Mouse (Mus musculus) frontal cortex, adult 2 months (tissue): Measurements from ENCODE around the gene Cacna2d3. TPM values are rescaled to one million over a fixed set of nuclear protein-coding genes. Genes with fewer than 3 reads are reported as not detected.

Experiments used
- DNase-seq, 2 experiments: peaks; one replicate each; pipeline ENCODE4 v3.0.0; 2022; ENCODE audit warnings: low spot score in 1 of 2; ENCODE audit errors: extremely low spot score in 1 of 2
- polyA plus RNA-seq: library from polyadenylated mRNA; depleted of rRNA; stranded (reverse); fragments of >200 nt; gene quantifications from 2 replicates; pipeline ENCODE4 v1.2.3, GENCODE M21; 2012

The Cacna2d3 gene
- polyA plus RNA-seq, 1 experiment, result 33.8 TPM

DNA sequence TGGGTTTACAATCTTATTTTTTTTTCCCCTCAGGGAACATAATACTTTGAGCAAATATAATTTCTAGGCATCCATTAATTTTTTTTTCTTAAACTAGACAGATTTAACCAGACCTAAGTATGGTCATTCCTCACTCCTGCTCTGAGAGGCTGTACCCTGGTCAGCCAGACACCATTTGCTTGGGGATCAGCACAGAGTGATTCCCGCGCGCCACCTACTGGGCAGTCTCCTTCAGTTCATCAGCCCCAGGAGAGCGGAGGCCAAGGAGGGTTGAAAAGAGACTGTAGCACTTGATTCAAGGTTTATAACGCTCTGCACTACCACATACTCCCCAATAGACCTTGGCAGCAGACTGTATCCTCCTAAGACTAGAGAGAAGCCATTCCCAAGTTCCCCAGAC, 631.6 kb downstream of the Cacna2d3 start:
- DNase-seq, result peak in 1 of 2 experiments; percentile 88

DNA sequence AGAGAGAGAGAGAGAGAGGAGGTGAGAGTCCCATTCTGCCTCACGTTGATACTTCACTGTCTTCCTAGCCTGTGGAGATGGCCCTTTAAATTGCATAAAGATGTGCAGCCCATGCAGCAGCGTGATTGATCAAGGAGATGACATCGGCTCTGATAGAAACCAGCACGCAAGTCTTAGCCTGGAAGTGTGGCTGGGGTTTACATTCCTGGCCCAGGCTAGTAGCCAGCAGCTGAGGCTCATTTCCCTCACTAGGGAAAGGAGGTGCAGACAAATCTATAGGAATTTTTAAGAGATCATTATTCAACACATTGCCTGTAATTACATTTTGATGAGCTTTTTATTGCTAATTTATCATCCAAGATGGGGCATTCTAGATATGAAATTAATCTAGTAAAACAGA, 635.1 kb downstream of the Cacna2d3 start:
- no peak for DNase-seq

DNA sequence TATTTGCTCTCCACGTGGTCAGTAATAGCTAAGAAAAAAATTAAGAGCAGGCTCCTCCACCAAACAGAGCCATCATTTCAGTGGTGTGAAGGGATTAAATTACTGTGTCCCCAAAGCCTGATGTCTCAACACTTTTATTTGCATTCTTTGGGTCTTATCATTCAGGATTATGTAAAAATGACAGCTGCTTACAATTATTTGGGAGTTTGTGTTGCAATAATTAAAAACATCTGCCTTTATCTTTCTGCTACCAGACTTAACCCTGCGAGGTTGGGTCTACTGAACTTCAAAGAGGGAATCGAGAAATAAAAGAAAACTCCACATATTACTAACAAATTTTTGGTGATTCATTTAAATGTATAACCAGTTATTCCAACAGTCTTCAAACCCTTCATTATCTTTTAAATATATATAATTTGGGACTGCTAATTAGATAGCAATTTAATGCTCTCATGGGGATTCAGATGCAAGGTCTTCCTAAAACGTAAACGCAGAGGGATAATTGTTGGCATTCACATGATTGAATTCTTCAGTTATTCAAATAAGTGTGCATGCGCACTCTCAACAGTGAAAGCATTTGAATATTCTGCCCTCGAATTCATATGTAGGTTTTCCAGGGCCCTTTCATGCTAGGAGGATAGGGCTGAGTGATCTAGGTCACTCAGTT, 636.0 kb downstream of the Cacna2d3 start:
- no peak for DNase-seq

DNA sequence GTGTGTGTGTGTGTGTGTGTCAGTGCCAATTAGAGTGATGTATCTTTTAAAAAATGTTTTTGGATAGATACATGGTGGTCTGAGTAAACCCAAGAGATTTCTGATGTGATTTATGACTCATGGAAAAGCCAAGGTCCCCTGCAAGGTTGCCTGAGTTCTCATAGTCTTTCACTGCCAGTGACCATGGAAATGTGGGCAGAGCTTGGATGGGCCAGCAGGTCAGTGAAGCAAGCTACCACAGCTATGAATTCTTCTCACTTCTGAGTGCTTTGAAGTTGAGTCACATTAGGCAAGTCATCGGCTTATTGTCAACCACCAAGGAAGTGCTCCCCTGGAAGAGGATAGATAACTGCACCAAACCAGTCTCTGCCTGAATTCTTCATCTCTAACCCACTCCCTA, 639.5 kb downstream of the Cacna2d3 start:
- no peak for DNase-seq

DNA sequence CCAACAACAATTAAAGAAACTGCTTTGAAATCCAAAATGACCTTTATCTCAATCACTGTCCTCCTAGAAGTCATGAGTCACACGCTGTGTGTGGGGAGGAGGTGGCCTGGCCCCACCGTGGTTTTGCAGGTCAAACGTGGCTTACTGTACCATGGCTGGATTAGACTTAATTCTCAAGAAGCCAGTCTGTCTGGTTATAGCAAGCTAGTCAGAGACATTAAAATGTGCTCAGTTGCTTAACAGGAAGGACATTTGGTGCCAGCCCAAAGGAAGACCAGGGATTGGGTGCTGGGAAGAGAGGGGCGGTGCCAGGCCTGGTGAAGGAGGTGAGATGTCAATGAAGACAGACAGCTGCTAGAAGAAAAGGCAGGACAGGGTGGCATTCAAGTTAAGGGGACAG, 641.0 kb downstream of the Cacna2d3 start:
- DNase-seq, result no peak

DNA sequence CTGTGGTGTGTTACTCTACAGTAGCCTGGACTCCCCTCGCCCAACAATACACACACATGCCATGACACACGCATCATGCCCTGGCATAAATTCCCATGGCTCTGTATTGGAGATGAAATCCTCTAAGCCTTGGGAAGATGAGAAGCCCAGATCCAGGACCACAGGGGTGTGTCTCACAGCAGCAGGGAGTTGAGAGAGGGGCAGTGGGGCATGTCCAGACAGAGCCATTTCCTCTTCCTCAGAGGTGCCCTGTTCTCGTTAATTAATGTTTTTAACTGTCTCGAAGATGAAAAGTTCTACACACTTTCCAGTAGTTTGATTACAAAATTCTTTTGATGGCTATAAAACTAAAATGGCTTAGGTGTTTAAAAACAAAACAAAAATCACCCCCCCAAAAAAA, 641.4 kb downstream of the Cacna2d3 start:
- DNase-seq, result no peak

DNA sequence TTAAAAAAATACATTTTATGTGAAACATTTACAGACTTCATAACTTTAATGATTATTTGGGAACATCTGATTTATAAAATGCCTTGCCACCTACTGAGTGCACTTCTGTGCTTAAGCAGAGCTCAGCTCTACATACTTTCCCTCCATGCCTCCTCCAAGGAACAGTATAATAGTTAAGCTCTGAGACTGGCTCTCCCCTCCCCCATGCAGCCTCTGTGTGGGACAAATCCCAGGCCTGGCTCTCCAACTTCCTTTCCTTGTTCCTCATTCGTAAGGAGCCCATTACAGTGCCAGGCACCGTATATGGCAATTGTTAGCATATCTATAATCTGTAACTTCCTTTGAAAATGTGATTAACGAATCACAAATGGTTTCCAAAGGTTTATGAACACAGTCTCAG, 644.2 kb downstream of the Cacna2d3 start:
- no peak for DNase-seq

DNA sequence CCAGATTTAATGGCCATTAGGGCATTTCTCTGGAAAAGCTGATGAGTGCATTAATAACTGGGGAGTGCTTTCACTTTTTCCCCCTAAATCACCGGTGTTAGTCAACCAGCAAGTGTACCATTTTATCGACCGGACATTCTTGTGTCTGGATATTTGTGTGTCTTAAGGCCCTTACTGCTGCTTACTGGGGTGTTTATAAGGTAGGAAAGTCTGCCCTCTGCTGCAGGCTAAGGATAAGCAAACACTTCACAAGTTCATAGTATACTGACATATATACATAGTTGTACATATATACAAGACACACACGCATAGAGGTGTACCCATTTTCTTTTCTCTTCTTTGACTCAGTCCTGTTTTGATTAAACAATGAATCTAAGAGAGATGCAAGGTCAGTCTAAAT, 647.9 kb downstream of the Cacna2d3 start:
- DNase-seq, result no peak

DNA sequence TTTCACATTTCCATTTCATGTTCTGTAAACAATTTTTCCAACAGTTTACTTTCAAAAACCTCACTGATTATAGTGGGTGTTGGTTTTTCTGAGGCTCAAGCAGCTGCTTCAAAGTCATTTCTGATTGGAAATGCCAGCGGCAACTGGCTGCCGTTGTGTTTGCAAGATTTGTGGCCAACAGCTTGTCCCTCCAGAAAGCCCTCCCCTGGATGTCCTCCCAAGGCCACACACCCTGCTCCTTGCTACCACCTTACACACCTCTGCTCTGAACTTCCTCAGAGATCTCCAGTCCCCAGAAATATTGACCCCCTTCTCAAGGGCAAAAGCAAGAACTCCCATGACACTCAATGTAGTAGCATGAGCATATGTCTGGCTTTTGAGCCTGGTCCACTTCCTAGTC, 659.0 kb downstream of the Cacna2d3 start:
- DNase-seq, result no peak

DNA sequence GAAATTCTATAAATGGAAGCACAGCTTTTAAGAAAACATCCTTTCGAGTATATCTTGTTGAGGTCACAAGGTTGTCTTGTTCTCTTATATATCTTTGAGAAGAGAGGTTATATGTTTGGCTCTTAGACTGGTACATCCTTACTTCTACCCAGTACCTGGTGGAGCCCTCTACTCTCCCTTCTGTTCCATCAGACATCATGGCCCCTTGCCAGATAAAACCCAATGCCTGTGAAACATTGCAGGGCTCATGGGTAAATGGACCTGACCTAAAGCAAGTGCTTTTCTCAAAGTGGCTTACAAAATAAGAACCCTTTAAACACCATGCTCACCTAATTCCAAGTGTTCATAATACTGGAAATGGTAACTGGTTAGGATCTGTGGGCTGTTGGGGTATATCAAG, 660.2 kb downstream of the Cacna2d3 start:
- DNase-seq, result no peak

DNA sequence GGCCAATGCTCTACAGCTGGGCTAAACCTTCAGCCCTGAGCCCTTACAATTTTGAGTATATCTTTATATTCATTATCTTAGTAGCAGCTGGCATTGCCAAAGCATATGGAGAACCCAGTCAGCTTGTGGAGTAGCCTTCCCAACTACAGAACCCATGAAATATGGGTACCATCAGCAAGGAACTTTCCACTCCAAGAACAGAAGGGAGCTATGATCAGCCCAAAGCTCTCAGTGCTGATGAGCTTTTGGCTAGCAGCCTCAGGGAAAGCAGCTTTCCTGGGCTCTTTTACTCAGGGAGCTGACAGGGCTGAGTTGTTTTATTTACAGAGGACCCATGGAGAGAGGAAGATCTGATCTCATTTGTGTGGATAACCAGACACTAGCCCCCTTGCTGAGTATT, 661.0 kb downstream of the Cacna2d3 start:
- no peak for DNase-seq

DNA sequence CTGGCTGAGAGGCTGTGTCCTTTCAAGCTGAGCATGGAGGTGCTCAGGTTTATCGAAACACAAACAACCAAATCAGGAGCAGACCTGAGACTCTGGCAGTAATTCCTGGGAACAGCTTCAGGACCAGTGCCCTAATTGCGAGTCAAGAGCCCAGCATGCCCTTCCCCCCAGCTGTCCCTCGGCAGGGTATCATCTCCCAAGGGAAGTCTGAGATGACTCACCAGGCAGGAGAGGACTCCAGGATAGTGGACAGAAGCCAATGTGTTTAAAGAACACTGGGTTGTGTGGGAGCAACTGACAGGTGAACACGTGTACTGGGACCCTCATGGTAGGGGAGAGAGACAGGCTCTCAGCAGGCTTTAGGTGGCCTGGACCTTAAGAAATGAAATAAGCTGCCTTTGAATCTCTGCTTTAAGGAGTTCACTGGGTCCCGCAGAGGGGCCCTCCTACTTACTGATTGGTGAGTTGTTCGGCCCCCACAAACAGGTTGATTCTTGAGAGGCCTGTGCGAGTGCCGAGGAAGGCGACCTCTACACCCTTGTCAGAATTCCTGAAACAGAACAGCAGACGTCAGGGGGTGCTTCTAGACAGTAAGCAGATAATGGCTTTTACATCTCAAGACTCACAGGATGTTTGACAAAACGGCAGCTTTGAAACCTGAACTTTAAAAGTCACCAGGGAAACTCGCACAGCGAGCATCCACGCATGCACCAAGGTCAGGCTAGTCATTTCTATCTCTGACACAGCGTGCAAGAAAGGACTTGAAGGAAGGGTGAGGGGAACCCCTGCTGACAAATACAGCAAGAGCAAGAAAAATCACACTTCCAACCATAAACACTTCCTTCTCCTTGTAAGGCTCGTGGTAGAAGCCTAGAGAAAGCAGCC, 669.5 kb downstream of the Cacna2d3 start:
- DNase-seq, result no peak

DNA sequence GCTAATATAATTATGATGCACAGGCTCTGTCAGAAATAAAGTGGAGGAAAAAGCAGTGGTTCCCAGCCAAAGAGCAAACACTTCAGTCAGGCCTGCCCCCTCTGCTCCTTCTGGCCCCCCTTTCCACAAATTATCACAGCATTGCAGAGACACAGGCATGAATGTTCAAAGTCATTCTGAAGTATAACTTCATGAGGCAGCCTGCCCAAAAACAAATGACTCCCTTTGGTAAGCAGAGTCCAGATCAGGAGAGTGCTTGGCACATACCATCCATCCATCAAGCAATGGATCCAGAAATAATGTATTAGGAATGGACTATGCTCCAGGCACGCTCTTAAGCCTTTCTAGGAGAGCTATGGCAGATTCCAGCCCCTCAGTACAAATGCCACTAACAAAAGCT, 679.3 kb downstream of the Cacna2d3 start:
- DNase-seq, result no peak

DNA sequence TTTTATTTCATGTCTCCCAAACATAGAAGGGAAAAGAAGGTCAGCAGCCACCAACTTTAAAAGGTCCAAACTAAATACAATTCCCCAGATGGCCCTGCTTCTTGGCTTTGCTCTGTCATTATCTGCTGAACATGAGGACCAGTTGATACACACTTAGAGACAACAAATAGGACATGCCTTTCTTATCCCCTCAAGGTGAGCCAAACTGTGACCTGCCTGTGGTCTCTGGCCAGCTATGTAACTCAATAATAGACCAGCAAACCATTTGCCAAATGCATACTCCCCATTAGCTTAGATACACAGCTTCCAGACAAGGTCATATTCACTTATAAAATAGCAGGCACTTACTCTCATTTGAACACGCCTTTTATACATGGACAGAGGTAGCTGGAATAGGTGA, 680.2 kb downstream of the Cacna2d3 start:
- DNase-seq, result no peak

DNA sequence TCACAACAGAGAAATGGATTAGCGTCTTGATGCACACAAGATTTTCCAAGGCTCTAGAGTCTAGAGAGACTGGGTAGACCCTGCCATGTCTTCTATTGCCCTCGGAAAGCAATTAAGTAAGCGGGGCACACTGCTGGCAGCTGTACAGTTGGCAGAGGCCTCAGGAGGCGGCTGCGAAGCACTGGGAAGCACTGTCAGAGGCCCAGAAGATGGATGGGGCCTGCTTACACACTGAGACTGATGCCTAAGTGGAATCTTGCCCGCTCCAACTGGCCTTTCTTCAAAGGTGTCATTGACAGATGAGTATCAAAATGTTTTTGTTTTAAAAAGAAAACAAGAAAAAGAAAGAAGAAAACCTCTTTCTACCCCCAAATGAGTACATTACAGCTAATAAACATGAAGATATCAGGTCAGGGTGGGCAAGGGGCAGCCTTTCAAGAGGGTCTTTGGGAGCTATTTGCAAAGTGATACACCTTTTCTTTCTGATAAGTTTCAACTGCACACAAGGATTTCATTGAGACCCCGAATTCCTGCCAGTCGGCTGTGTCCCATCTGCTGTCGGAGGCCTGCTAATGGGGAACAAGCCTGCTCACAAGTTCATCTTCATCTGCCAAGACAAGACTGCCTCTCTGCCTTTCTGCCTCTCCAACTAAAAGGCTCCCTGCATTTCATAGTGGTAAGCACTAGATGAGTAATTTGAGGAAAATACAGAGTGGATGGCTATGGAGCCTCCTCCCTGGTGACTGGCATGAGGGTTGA, 680.9 kb downstream of the Cacna2d3 start:
- DNase-seq, result no peak

DNA sequence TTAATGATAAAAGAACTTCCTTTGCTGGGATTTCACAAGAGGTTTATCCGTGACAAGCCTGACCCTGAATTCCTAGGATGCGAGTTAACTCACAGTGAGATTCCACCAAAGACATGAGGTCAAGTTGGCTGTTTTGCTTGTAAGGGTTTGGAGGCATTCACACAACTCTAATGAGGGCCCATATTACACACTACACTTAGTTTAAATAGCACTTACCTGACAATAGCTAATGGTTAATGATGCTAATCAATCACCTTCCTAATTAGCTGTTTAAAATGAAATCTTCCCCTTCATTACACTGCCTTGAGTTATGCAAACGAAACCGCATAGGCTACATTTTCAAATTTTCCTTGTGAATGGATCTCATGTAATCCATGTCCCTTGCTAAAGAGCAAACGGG, 683.4 kb downstream of the Cacna2d3 start:
- no peak for DNase-seq

DNA sequence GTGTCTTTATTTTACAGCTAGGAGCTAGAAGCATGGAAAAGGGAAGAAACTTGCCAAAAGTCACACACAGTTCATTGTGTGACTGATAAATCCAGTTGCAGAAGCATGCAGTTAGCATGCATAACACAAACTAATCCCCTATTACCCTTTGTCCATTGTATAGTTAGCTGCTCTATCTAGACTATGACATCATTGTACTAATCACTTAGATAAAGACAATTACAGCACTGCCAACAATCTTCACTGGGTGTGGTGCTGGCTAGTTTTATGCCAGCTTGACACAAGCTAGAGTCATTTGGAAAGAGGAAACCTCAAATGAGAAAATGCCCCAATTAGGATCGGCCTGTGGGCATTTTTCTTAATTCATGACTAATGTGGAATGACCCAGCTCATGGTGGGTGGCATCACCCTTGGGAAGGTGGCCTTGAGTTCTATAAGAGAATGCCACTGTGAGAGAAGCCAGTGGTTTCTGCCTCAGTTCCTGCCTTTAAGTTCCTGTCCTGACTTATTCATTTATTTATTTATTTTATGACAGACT, 689.7 kb downstream of the Cacna2d3 start:
- DNase-seq, result no peak

DNA sequence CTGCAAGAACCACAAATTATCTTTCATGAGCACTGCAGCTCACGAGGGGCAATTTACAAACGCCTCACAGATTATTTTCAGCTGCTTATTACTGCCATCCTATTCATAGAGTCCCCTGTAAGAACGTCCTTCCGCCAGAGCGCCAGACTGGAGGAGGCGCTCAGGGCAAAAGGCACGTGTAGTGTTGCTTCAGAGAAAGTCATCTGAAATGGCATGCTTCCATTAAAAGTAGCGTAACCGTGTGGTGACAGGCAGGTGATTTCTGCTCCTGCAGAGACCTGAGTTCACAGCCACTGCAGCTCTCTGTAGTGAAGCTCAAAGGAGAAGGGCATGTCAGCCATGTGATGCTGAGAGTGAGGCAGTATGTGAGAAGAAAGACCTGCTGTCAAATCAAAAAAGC, 691.1 kb downstream of the Cacna2d3 start:
- no peak for DNase-seq

DNA sequence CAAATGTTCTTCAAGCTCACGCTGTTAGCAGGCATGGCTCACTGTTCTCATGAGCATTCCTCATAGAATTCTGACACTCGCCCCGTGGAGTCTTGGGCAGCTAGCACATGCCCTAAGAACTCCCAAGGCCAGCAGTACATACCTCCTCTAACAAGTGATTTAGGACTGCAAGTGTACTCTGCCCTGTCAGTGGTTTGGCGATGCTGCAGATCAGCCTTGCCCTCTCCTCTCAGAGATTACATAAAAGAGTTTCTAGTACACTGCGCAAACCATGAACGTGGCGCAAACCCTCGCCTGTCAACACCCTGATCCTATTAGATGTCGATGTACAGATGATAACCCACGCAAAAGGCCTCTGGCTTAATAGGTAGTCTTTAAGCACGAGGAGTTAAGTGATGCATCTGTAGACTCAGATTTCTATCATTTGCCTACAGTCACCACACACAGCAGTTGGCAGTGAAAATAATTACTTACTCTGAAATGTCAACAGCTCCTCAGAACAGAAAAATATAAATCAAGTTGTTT, 691.7 kb downstream of the Cacna2d3 start:
- DNase-seq, result no peak

DNA sequence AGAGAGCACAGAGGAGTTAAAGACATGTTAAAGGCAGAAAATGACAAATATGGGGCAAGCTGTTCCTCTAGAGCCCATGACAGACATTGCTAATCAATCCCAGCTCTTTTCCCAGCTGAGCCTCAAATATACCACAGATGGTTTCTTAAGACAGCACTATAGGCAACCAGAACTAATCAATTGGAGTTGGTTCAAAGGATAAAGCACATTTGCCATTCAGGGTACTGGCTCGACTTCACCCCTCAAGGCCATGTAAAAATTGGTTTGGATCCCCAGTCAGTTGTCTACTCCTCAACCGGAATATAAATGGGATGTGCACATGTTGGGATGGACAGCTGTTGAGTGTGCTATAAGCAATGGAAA, 692.6 kb downstream of the Cacna2d3 start:
- DNase-seq, result peak in 1 of 2 experiments; percentile 22
